Mouse (Mus musculus): ENCODE results near the gene Ubox5. TPM values are rescaled to one million over a fixed set of nuclear protein-coding genes. Genes with fewer than 3 reads are reported as not detected.
"Not testable (repeated sequence)": the region's sequence is repeated elsewhere in the genome, so short reads cannot be mapped to it uniquely, and the experiment has no call there.

Gene Ubox5
- polyA plus RNA-seq, 1 experiment from 2014 or later, result 13.4 TPM

DNA sequence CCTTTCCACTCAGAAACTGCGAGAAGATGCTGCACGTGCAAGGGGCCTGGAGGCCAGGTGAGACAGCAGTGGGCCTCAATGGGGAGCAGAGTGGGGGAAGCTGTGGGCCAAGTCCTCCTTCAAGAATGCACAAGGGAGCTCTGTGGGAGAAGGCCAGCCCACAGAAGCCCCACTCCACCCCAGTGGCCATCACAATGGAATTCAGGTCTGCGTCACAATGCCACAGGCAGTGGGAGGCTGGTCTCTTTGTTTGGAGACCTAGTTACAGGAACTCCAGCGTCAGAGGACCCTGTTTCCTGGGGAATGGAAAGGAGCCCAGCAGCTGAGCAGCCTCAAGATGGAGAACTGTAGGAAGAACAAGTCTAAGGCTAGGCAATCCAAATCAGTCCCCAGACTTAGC is 40.7 kb downstream of the Ubox5 start:
- no peaks in the 10 kb centered on the region for H3K4me1 ChIP-seq (replicated peaks)
- H3K27ac ChIP-seq, result no peak overlapping the region
- no peak overlapping the region for H3K9ac ChIP-seq (replicated peaks)
- no peak overlapping the region for H3K4me3 ChIP-seq (replicated peaks)
- peaks cover 35% of the 10 kb centered on the region for H3K36me3 ChIP-seq
- H3K9me3 ChIP-seq, result no peaks in the 10 kb centered on the region
- 54% methylated on average over 4 of the region's 4 CpGs for WGBS
- H3K4me2 ChIP-seq (replicated peaks), result no peak overlapping the region
- H3K27me3 ChIP-seq, result 0 out of 2 replicates have a peak, but pooled peaks cover 1% of the 10 kb centered on the region
- ATAC-seq, result no peak

DNA sequence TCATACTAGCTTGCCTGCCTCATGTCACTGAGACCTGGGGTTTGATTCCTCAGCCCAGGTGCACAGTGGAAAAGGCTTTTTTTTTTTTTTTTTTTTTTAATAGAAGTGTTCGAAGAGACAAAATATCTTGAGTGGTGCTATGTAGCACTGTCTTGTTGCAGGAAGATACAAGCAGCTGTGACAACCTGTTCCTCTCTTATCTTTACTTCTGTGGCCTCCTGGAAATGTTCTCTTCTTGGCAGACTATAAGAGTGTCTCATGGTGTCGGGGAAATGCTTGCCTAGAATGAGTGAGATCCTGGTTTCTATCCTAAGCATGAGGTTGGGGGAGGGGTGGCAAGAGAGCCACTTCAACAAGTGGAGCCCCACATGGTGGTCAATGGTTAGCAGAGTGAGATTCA is 41.5 kb downstream of the Ubox5 start:
- Histone ChIP-seq H3K27ac (no peak overlapping the region), H3K4me2 (replicated peaks) (no peak overlapping the region), H3K4me1 (replicated peaks) (no peaks in the 10 kb centered on the region), H3K4me3 (replicated peaks) (no peak overlapping the region), H3K9me3 (no peaks in the 10 kb centered on the region), H3K27me3 (peaks cover 9% of the 10 kb centered on the region; the same call in 1 of the 2 replicates), H3K9ac (replicated peaks) (no peak overlapping the region), H3K36me3 (peaks cover 32% of the 10 kb centered on the region)
- WGBS, result 82% methylated on average over 2 of the region's 2 CpGs
- ATAC-seq, result no peak

DNA sequence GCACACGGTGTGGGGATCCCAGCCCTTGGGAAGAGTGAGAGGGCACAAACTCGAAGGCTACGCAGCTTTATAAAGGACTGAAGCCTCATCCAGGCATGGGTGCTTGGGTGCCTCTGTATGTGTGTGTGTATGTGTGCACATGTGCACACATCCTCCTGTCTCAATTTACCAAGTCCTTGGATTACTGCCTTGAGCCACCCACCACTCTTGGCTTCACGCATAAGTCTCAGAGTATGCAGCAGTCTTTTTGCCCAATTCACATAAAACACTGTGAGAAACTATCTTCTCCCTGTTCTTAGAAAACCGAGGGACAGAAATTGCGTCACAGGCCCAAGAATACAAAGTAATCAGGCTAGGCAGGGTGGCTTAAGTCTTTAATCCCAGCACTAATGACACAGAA is 43.8 kb downstream of the Ubox5 start:
- Histone ChIP-seq H3K27ac (no peak overlapping the region), H3K36me3 (peaks cover 16% of the 10 kb centered on the region), H3K9ac (replicated peaks) (no peak overlapping the region), H3K4me1 (replicated peaks) (peaks cover 2% of the 10 kb centered on the region), H3K9me3 (no peaks in the 10 kb centered on the region), H3K4me2 (replicated peaks) (no peak overlapping the region), H3K4me3 (replicated peaks) (no peak overlapping the region), H3K27me3 (peaks cover 32% of the 10 kb centered on the region)
- WGBS, result 89% methylated on average over 6 of the region's 6 CpGs
- no peak for ATAC-seq

DNA sequence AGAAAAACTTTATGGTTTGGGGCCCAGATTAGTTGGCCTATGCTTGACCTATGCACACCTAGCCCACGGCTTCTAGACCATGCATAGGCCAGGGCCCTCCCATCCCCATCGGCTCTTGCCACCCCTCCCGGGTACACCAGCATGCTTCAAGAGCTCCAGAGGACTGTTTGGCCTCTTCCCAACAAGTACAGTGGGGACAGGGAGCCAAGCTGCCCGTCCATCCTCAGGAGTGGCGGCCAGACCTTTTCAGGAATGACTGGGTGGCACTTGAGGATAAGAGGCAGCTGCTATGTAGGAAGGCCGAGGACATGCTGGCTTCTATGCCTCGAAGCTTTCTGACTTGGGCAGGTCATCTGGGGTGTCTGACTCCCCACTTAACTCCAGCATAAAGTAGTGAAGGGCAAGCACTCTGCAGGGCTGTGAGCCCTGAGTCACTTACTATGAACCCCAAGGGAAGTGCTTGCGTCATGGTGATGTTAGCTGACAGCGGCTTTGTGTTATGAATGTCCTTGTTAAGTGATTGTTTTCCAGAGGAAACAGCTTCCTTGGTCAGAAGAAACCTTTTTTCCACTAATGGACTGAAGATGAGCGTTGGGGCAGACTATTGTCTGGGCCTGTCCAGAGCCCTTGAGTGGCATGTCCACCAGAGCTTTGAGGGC is 45.8 kb downstream of the Ubox5 start:
- Histone ChIP-seq H3K4me1 (replicated peaks) (peaks cover 16% of the 10 kb centered on the region), H3K9ac (replicated peaks) (no peak overlapping the region), H3K27me3 (peaks cover 52% of the 10 kb centered on the region), H3K27ac (no peak overlapping the region), H3K4me3 (replicated peaks) (no peak overlapping the region), H3K4me2 (replicated peaks) (no peak overlapping the region), H3K9me3 (no peaks in the 10 kb centered on the region), H3K36me3 (no peaks in the 10 kb centered on the region)
- no peak for ATAC-seq
- 79% methylated on average over 10 of the region's 10 CpGs for WGBS

DNA sequence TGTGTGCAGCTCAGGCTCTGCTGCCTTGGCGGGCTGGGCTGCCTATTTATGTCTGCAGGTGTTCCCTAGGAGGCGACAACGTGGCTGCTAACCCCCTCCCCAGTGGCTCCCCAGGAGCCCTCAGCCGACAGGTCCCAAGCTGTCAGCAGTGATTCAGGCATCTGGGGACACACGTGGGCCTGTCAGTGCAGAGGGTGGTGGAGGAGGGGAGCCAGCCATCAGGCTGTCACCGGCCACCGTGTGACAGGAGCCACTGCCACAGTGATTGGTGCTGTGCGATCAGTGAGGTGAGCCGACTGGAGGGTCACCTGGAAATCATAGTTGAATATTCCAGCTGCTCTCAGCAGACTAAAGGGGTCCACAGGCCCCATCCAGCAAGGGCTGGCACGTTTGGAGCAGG is 47.3 kb downstream of the Ubox5 start, which contains the start of gene Avp:
TSS of gene Avp (minus strand) at position 3 of the 400 bp plus-strand sequence.
- Histone ChIP-seq H3K9ac (replicated peaks) (no peak within 1 kb of the TSS), H3K9me3 (no peaks in the 10 kb centered on the region), H3K4me3 (replicated peaks) (no peak within 1 kb of the TSS; the same call in 1 of the 2 replicates), H3K4me1 (replicated peaks) (peaks cover 19% of the 10 kb centered on the region), H3K36me3 (no peaks in the 10 kb centered on the region), H3K27ac (no peak within 1 kb of the TSS), H3K27me3 (peaks cover 67% of the 10 kb centered on the region), H3K4me2 (replicated peaks) (no peak within 1 kb of the TSS)
- no peak for ATAC-seq
- WGBS, result 34% methylated on average over 10 of the region's 10 CpGs

DNA sequence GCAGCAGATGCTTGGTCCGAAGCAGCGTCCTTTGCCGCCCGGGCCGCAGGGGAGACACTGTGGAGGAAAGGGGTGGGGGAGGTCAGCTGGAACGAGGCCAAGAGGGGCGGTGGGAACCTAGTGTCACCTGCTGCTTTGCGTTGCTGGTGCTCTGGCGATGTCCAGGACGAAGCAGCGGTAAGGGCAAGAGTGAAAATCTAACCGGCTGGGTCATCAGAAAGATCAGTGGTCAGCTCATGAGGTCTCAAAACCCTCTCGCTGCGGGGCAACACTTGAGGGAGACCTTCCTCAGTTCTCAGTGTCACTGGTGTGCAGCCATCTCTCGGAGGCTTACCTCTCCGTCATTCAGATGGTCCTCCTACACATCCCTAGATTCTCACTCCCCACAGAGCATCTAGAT is 48.6 kb downstream of the Ubox5 start:
- peak overlapping the region; percentile 31 for H3K4me3 ChIP-seq (replicated peaks)
- H3K9ac ChIP-seq (replicated peaks), result peak overlapping the region; percentile 49
- peaks cover 80% of the 10 kb centered on the region for H3K27me3 ChIP-seq
- H3K4me2 ChIP-seq (replicated peaks), result peak overlapping the region; percentile 50
- H3K4me1 ChIP-seq (replicated peaks), result peaks cover 31% of the 10 kb centered on the region
- WGBS, result 3% methylated on average over 16 of the region's 16 CpGs
- no peak; the same call in 1 of the 2 replicates for ATAC-seq
- H3K36me3 ChIP-seq, result no peaks in the 10 kb centered on the region
- H3K9me3 ChIP-seq, result no peaks in the 10 kb centered on the region
- no peak overlapping the region for H3K27ac ChIP-seq

DNA sequence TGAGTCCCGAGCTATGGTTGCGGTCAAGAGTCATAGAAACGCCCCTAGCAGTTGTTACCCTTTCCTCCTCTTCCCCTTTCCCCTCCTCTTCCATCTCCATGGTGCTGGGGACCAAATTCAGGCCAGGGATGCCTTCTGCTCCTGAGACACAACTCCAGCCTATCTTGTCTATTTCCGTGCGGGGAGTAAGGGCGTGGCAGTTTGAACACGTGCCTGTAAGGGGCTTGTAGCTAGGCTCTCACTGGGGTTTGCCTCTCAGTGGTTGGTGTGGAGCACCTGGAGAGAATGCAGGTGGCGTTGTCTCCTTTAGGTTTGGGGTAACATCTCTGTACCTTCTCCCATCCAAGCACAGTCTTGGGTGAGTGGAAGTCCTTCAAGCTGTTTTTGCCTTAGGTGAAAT is 50.0 kb downstream of the Ubox5 start:
- no peaks in the 10 kb centered on the region for H3K9me3 ChIP-seq
- H3K4me3 ChIP-seq (replicated peaks), result no peak overlapping the region
- no peak overlapping the region for H3K9ac ChIP-seq (replicated peaks)
- no peak overlapping the region for H3K27ac ChIP-seq
- peaks cover 94% of the 10 kb centered on the region for H3K27me3 ChIP-seq
- peaks cover 33% of the 10 kb centered on the region for H3K4me1 ChIP-seq (replicated peaks)
- ATAC-seq, result no peak
- peak overlapping the region; percentile 50; the same call in 1 of the 2 replicates for H3K4me2 ChIP-seq (replicated peaks)
- 9% methylated on average over 8 of the region's 8 CpGs for WGBS
- no peaks in the 10 kb centered on the region for H3K36me3 ChIP-seq

DNA sequence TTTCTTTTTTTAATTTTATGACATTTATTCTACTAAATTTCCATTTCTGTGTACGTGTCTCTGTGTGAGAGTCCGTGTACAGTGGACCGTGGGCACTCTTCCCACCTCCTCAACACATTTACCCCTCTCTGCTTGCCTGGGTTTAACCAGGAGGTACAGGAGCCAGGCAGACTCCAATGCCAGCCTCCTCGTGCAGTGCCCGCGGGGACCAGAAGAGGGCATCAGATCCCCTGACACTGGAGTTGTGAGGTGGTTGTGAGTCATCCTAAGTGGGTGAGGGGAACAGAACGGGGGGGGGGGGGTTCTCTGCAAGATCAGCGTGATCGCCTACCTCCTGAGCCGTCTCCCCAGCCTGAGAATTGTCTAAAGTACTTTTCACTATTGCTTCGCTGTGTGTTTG is 51.7 kb downstream of the Ubox5 start:
- Histone ChIP-seq H3K4me2 (replicated peaks) (no peak overlapping the region), H3K9ac (replicated peaks) (no peak overlapping the region), H3K27me3 (peaks cover 88% of the 10 kb centered on the region), H3K36me3 (no peaks in the 10 kb centered on the region), H3K4me3 (replicated peaks) (no peak overlapping the region), H3K9me3 (no peaks in the 10 kb centered on the region), H3K27ac (no peak overlapping the region), H3K4me1 (replicated peaks) (peaks cover 33% of the 10 kb centered on the region)
- ATAC-seq, result no peak
- WGBS, result 6% methylated on average over 11 of the region's 11 CpGs

DNA sequence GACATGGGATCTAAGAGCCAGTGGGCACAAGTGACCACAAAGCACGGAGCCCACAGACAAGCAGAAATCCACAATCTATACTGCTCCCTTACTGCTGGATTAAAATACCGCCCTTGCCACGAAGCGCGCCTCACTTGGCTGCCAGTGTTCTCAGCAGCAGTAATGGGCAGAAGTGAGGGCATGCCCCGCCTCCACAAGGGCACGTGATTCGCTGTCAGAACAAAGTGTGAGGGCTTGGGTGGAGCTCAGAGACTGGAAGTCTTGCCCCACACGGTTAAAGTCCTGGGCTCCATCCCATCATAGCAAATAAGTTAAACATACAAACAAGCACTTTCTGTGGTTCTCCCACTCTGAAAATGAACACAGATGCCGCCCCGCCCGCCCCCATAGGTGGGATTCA is 52.2 kb downstream of the Ubox5 start:
- no peak overlapping the region for H3K27ac ChIP-seq
- no peak for ATAC-seq
- H3K4me3 ChIP-seq (replicated peaks), result no peak overlapping the region
- WGBS, result 3% methylated on average over 12 of the region's 12 CpGs
- no peaks in the 10 kb centered on the region for H3K9me3 ChIP-seq
- no peaks in the 10 kb centered on the region for H3K36me3 ChIP-seq
- peaks cover 33% of the 10 kb centered on the region for H3K4me1 ChIP-seq (replicated peaks)
- no peak overlapping the region for H3K4me2 ChIP-seq (replicated peaks)
- H3K9ac ChIP-seq (replicated peaks), result no peak overlapping the region
- peaks cover 83% of the 10 kb centered on the region for H3K27me3 ChIP-seq

DNA sequence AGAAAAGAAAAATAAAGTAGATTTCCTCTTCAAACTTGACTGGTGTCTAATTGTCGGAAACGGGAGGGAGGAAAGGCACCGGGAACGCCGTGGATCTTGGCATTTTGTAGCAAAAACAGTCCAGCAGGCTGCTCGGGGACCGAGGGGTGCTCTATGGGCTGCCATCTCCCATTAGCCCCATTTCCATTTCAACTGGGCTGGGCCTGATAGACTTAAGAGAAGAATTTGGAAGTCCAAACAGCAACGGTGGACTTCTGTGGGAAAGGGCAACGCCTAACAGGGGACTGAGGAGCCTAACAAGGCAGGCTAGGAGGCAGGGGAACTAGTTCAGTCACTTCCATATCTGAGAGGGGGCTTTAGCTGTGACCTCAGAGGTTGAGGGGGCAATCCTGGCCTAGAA is 52.8 kb downstream of the Ubox5 start:
- Histone ChIP-seq H3K9ac (replicated peaks) (no peak overlapping the region), H3K4me2 (replicated peaks) (peak overlapping the region; percentile 51), H3K4me1 (replicated peaks) (peaks cover 33% of the 10 kb centered on the region), H3K4me3 (replicated peaks) (peak overlapping the region; percentile 32), H3K27ac (no peak overlapping the region), H3K36me3 (no peaks in the 10 kb centered on the region), H3K27me3 (peaks cover 76% of the 10 kb centered on the region), H3K9me3 (no peaks in the 10 kb centered on the region)
- ATAC-seq, result no peak
- 3% methylated on average over 9 of the region's 9 CpGs for whole genome bisulfite sequencing

DNA sequence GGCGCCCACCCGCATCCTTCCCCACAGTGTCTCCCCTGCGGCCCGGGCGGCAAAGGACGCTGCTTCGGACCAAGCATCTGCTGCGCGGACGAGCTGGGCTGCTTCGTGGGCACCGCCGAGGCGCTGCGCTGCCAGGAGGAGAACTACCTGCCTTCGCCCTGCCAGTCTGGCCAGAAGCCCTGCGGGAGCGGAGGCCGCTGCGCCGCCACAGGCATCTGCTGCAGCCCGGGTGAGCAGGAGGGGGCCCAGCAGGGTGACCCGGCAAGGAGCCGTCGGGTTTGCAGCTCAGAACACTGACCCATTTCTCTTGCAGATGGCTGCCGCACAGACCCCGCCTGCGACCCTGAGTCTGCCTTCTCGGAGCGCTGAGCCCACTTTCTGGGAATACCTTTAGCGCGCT is 53.3 kb downstream of the Ubox5 start:
- H3K4me2 ChIP-seq (replicated peaks), result peak overlapping the region; percentile 51
- WGBS, result 1% methylated on average over 31 of the region's 32 CpGs
- H3K9me3 ChIP-seq, H3K36me3 ChIP-seq, ATAC-seq, H3K27ac ChIP-seq: not testable (repeated sequence)
- H3K4me1 ChIP-seq (replicated peaks), result peaks cover 33% of the 10 kb centered on the region
- H3K4me3 ChIP-seq (replicated peaks), result peak overlapping the region; percentile 32
- peak overlapping the region; percentile 45 for H3K9ac ChIP-seq (replicated peaks)
- H3K27me3 ChIP-seq, result peaks cover 72% of the 10 kb centered on the region

DNA sequence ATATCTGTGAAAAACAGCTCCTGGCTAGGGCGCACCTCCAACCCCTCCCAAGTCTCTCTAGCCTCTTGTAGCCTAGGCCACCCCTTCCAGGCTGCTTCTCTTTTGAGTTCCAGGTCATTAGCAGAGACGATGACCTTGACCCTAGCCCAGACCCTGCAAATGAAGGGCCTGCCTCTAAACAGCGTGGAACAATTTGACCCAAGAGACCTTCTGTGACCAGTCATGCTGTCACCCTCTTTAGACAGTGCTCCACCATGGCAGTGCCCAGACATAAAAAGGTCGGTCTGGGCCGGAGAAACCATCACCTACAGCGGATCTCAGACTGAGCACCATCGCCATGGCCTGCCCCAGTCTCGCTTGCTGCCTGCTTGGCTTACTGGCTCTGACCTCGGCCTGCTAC is 54.0 kb downstream of the Ubox5 start, which contains the start of gene Oxt:
TSS of gene Oxt (plus strand) at position 301 of the 400 bp plus-strand sequence.
- Histone ChIP-seq H3K4me2 (replicated peaks) (peak within 1 kb of the TSS; percentile 51), H3K4me3 (replicated peaks) (peak within 1 kb of the TSS; percentile 32), H3K27ac (no peak within 1 kb of the TSS), H3K9ac (replicated peaks) (peak within 1 kb of the TSS; percentile 45), H3K4me1 (replicated peaks) (peaks cover 29% of the 10 kb centered on the region), H3K36me3 (no peaks in the 10 kb centered on the region), H3K9me3 (no peaks in the 10 kb centered on the region), H3K27me3 (peaks cover 65% of the 10 kb centered on the region)
- ATAC-seq, result 0 out of 2 replicates have a peak, but pooled peaks have one; percentile 18
- WGBS, result 45% methylated on average over 9 of the region's 9 CpGs

DNA sequence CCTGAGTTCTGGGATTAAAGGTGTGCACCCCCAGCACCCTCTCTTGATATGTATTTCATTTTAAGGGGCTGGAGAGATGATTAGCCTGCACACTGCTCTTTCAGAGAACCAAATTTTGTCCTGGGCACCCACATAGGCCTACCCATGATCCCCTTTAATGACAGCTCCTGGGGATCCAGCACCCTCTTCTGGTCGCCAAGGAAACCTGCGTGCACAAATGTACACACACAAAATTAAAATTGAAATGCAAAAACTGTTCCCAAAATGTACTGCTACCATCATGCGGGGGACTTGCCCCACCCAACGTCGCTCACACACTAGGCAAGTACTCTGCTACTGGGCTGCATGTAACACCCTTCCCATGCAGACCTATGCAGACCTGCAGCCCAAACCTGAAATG is 54.9 kb downstream of the Ubox5 start:
- Histone ChIP-seq H3K4me1 (replicated peaks) (peaks cover 20% of the 10 kb centered on the region), H3K4me2 (replicated peaks) (no peak overlapping the region), H3K27me3 (peaks cover 56% of the 10 kb centered on the region), H3K36me3 (no peaks in the 10 kb centered on the region), H3K9ac (replicated peaks) (no peak overlapping the region), H3K27ac (no peak overlapping the region), H3K9me3 (no peaks in the 10 kb centered on the region), H3K4me3 (replicated peaks) (no peak overlapping the region)
- 82% methylated on average over 5 of the region's 5 CpGs for WGBS
- no peak for ATAC-seq
